Mouse (Mus musculus): ENCODE measurements around the gene Zfp523.
"Not testable (repeated sequence)": the region's sequence is repeated elsewhere in the genome, so short reads cannot be mapped to it uniquely, and the experiment has no call there.

The Zfp523 gene

GRCm38 (mm10) chr17:28212391-28212790 lies 35.5 kb downstream of the Zfp523 start:
- no peak for DNase-seq

GRCm38 (mm10) chr17:28213236-28213635 lies 36.3 kb downstream of the Zfp523 start:
- DNase-seq, result no peak

GRCm38 (mm10) chr17:28216791-28217190 lies 39.9 kb downstream of the Zfp523 start:
- DNase-seq, result no peak

GRCm38 (mm10) chr17:28217721-28218649 lies 41.1 kb downstream of the Zfp523 start:
- DNase-seq, result no peak

- DNase-seq, result not testable (repeated sequence)
Measured at GRCm38 (mm10) chr17:28222463-28222862, 45.5 kb downstream of the Zfp523 start.

GRCm38 (mm10) chr17:28223561-28224391 lies 46.8 kb downstream of the Zfp523 start:
- peak; percentile 96 for DNase-seq

GRCm38 (mm10) chr17:28224615-28225014 lies 47.7 kb downstream of the Zfp523 start:
- no peak for DNase-seq

- peak; percentile 94 for DNase-seq
Measured at GRCm38 (mm10) chr17:28226014-28226413, 49.1 kb downstream of the Zfp523 start.

GRCm38 (mm10) chr17:28230486-28230885 lies 53.6 kb downstream of the Zfp523 start:
- no peak for DNase-seq

GRCm38 (mm10) chr17:28231026-28231736 lies 54.3 kb downstream of the Zfp523 start:
- DNase-seq, result no peak

GRCm38 (mm10) chr17:28232475-28233060 lies 55.6 kb downstream of the Zfp523 start, which contains the start of gene Ppard:
Ppard (plus strand) TSS chr17:28232700.
- peak; percentile 99 for DNase-seq

GRCm38 (mm10) chr17:28233091-28233731 lies 56.3 kb downstream of the Zfp523 start:
- DNase-seq, result peak; percentile 40

- no peak for DNase-seq
Measured at GRCm38 (mm10) chr17:28234641-28235040, 57.7 kb downstream of the Zfp523 start.

- DNase-seq, result no peak
Measured at GRCm38 (mm10) chr17:28235982-28236635, 59.2 kb downstream of the Zfp523 start.

GRCm38 (mm10) chr17:28236636-28237015 lies 59.7 kb downstream of the Zfp523 start:
- no peak for DNase-seq

GRCm38 (mm10) chr17:28237362-28237761 lies 60.4 kb downstream of the Zfp523 start:
- DNase-seq, result no peak

- DNase-seq, result no peak
Measured at GRCm38 (mm10) chr17:28237874-28238273, 60.9 kb downstream of the Zfp523 start.

GRCm38 (mm10) chr17:28240846-28241245 lies 63.9 kb downstream of the Zfp523 start:
- DNase-seq, result no peak

- DNase-seq, result peak; percentile 55
Measured at GRCm38 (mm10) chr17:28242296-28242695, 65.4 kb downstream of the Zfp523 start.

GRCm38 (mm10) chr17:28244214-28244613 lies 67.3 kb downstream of the Zfp523 start:
- no peak for DNase-seq

- DNase-seq, result no peak
Measured at GRCm38 (mm10) chr17:28244714-28245113, 67.8 kb downstream of the Zfp523 start.
